Mouse (Mus musculus): ENCODE data around the gene Lrp4.
"Not testable (repeated sequence)": the region's sequence is repeated elsewhere in the genome, so short reads cannot be mapped to it uniquely, and the experiment has no call there.

Lrp4 gene

DNA sequence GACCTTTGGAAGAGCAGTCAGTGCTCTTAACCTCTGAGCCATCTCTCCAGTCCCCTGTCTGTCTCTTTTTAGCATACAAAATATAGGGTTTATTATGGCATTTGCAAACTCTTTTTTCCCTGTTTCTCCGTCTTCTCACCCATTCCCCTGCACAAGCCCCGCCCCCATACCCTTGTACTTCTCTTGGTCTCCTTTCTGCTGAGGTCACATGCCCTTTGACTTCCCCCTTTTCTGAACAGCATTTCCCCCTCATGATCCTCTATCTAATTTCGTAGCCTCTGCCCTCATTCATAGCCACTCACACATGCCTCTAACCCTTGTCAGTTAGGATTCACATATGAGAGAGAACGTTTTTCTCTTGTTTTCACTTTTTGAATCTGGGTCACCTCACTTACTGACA lies 27.4 kb downstream of the Lrp4 start:
- intact Hi-C loops (cut with DNase I): loop anchor here (5.0 kb wide), 1 partner anchor 367 kb away; the partner anchor contains the start of gene Mybpc3

DNA sequence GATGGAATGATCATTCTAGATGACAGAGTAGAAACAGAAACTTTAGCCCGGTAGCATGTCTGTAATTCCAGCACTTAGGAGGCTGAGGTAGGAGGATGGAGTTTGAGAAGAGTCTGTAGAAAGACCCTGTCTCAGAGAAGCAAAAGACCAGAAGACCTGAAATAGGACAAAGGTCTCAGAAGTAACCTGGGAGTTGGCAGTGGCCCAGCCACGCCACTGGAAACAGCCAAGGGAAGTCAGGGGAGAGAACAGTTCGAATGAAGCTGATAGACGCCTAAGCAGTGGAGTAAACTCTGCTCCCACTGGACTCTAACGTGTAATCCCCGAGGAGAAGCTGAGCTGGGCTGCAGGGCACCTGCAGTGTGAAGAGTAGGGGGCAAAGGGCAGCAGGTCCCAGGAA lies 27.9 kb downstream of the Lrp4 start:
- intact Hi-C loops (cut with DNase I): no loop called here

GRCm38 (mm10) chr2:91487295-91487694 lies 30.0 kb downstream of the Lrp4 start:
- intact Hi-C loops (cut with DNase I): not testable (repeated sequence)

DNA sequence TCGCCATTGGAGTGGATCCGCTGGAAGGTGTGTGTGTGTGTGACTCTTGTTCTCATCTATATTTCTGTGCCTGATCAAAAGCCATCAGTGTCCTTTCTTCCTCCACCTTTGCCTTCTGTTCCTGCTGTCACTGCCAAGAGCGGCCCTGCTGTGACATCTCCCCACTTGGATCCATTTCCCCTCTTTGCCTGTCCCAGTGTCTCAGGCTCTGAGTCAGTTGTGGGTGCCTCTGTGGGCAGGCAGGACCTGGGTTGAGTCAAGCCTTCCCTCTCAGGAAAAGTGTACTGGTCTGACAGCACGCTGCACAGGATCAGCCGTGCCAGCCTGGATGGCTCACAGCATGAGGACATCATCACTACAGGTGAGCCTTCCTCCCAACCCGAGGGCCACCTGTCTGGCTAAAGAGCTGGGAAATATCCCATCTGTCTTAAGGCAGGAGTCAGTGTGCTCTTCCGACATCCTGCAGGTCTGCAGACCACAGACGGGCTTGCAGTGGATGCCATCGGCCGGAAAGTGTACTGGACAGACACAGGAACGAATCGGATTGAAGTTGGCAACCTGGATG lies 34.8 kb downstream of the Lrp4 start:
- intact Hi-C loops (cut with DNase I): no loop called here

DNA sequence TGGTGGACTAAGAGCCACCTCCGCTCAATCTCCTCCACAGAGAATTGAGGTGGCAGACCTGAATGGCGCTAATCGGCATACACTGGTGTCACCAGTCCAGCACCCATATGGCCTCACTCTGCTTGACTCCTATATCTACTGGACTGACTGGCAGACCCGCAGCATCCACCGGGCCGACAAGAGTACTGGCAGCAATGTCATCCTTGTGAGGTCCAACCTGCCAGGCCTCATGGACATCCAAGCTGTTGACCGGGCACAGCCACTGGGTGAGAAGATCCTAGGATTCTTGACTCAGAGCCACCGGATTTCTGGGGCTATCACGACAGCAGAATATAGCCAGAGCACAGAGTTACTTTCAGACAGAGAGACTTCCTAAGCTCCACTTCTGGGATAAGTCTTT lies 36.7 kb downstream of the Lrp4 start:
- intact Hi-C loops (cut with DNase I): no loop called here

DNA sequence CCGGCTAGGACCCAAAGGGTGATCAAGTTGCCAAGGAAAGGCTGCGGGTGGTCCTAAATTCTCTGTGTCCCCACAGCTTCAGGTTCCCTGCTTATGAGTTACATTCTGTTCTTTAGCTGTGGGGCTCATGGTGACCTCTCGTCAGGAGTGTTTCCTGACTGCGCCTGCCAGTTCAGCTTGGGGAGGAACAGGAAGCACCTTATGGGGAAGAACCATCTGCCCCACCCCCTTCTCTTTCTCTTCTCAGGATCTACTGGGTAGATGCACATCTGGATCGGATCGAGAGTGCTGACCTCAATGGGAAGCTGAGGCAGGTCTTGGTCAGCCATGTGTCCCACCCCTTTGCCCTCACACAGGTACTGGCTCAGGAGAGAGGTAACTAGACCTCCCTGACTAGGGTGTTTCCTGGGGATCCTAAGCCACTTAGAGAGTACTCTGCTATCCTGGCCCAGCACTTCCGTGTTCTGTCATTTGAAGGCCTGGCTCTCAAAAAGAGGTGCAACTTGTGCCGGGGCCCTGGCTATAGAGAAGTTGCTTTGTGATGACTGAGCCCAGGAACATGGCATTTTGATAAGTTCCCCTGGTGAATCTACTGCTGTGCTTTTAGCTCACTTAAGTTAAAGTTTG lies 40.9 kb downstream of the Lrp4 start:
- intact Hi-C loops (cut with DNase I): no loop called here

DNA sequence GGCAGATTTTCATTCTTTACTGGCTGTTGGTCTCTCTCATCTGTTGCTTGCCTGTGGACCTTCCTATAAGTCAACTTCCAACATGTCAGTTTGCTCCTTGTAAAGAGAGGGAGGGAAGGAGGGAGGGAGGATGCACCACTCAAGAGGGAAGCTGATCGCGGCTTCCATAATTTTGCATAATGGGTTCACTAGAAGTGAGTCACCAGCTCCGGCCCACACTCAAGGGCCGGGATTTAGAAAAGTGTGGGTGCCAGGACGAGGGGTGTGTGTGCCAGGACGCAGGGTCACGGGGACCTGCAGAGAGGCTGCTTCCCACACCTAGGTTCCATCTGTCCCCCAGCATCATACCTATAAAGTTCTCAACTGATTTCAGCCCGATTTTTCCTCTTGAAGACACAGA lies 50.8 kb downstream of the Lrp4 start:
- intact Hi-C loops (cut with DNase I): no loop called here

DNA sequence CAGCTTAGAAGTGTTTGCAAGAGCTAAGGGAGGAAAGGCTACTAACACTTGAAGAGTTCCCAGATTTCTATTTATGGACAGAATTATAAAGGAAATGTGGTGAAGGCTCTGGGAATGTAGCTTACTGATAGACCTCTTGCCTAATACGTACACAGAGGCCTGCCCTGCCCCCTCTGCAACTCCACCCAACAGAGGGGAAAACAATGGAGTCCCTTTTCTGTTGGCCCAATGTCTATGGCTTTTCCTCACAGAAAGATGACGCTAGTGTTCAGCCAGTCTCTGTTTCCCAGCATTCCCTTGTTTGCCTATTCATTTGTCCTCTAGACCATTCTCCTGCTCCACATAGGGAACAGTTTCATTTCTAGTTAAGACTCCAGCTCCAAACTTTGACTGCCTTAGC lies 59.9 kb downstream of the Lrp4 start:
- intact Hi-C loops (cut with DNase I): no loop called here

DNA sequence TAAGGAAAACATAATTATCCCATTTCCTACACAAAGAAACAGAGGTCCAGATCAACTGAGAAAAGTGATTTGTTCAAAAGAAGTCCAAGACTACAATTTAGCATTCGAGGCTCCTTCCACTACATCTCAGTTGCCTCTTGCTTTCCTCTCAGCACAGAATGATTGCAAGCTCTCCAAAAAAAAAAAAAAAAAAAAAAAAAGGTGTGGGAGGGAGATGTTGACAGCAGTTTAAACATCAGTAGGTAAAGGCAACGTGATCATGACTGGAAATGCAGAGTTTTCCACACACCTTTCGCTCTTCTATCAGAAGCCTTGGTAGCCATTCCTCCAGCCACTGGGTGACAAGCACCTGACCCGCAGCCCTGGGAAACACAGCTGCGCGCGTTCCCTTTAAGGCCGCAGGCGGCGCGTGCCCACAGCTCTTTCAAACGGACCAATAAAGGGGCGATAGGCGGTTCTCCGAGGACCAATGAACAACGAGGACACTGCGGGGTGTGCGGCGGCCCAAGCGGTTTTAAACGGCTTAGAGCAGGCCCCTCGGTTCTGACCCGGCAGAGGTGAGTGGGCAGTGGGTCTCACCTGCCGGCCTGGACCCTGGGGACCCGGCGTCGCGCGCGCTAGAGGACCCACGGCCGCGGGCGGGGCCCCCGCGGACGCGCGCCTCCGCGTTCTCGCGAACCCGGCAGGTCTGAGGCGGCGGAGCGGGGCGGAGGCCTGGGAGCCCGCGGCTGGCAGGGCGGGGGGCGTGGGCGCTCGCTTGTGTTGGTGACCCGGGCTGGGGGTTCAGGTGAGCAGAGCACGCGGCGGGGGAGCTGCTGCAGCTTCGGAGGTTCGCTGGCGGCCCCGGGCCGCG lies 69.2 kb downstream of the Lrp4 start, which contains the start of gene Ckap5:
Gene Ckap5 (plus strand): TSS at position 469 of the 853 bp plus-strand sequence.
- intact Hi-C loops (cut with DNase I): no loop called here

DNA sequence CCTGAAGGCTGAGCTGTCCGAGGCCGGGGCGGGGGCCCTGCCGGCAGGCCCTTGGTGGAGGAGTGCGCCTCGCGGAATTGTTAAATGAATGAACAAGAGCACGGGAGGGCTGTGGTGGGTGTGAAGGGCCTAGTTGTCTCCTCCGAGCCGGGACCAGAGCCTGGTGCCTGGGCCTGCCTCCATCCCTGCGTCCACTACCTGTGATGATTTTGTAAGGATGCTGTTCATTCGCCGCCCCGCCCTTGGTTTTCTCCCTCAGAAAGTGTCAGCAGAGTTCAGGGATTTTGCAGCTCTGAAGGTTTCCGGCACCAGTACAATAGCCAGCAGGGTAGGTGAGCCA lies 69.8 kb downstream of the Lrp4 start:
- intact Hi-C loops (cut with DNase I): no loop called here

GRCm38 (mm10) chr2:91537588-91538205 lies 80.4 kb downstream of the Lrp4 start:
- intact Hi-C loops (cut with DNase I): no loop called here
